Mouse (Mus musculus): ENCODE results near the gene Myrf.

- TF ChIP-seq CTCF (IDR thresholded peaks at IDR 0.05; ENCODE audit: borderline replicate concordance, insufficient read depth, low read depth, low read length) (peak; percentile 91), POLR2A (IDR thresholded peaks at IDR 0.05; ENCODE audit: borderline replicate concordance, insufficient read depth, low read length) (no peak)
These were observed 41.8 kb downstream of the Myrf start for GRCm38 (mm10) chr19:10198723-10199122.

Measured in cerebellum, adult 2 months (tissue).